Mouse (Mus musculus): ENCODE data around the gene Slc15a2. TPM values are rescaled to one million over a fixed set of nuclear protein-coding genes. Genes with fewer than 3 reads are reported as not detected.

The Slc15a2 gene
- polyA plus RNA-seq, 1 experiment from 2014 or later = 49.4 TPM

DNA sequence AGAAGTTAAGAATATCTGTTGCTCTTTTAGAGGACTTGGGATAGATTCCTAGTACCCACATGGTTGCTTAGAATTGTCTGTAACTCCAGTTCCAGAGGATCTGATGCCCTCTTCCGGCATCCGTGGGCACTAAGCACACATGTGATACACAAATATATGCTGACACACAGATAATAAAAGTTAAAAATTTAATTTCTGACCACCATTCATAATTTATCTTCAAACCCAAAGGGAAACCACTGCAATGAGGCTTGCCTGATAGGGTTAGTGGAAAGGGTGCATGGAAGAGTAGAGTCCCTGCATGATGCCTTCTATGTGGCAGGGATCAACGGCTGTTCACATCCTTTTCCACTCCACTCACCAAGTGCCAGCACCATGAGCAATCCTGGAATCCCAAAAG, 13.1 kb downstream of the Slc15a2 start:
- Histone ChIP-seq H3K27me3 (ENCODE audit: control insufficient read depth, insufficient read depth, low read depth, low read length) (no peaks in the 10 kb centered on the region), H3K36me3 (ENCODE audit: control insufficient read depth, insufficient read depth, low read length) (no peaks in the 10 kb centered on the region), H3K9ac (ENCODE audit: low read length) (no peak overlapping the region), H3K9me3 (ENCODE audit: control insufficient read depth, low read length) (no peaks in the 10 kb centered on the region), H3K4me2 (ENCODE audit: low read depth, low read length) (no peak overlapping the region), H3K4me3 (ENCODE audit: low read length) (no peak overlapping the region), H3K4me1 (replicated peaks; ENCODE audit: control insufficient read depth, insufficient read depth, low read length) (no peaks in the 10 kb centered on the region; the same call in 1 of the 2 replicates), H3K27ac (ENCODE audit: low read length) (peak overlapping the region; percentile 72)
- 89% methylated on average over 3 of the region's 3 CpGs for WGBS
- ATAC-seq (ENCODE audit: low read depth) = no peak

DNA sequence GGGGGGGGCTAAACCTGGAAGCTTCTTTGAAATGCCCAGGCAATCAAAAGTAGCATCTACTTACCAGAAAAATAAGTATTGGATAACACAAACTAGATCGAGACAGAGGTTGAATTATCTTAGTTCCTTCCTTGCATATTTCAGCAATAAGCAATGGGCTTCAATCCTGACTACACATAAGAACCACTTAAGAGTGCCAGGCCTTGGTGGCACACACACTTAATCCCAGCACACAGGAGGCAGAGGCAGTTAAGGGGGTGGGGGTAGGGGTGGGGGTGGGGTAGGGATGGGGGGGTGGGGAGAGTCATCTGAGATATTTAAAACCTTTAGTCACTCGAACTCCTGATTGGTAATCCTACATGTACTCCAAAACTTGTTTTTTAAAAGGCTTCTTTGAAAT, 13.5 kb downstream of the Slc15a2 start:
- Histone ChIP-seq H3K27ac (ENCODE audit: low read length) (peak overlapping the region; percentile 72), H3K4me3 (ENCODE audit: low read length) (no peak overlapping the region), H3K4me2 (ENCODE audit: low read depth, low read length) (no peak overlapping the region), H3K36me3 (ENCODE audit: control insufficient read depth, insufficient read depth, low read length) (no peaks in the 10 kb centered on the region), H3K9me3 (ENCODE audit: control insufficient read depth, low read length) (no peaks in the 10 kb centered on the region), H3K4me1 (replicated peaks; ENCODE audit: control insufficient read depth, insufficient read depth, low read length) (no peaks in the 10 kb centered on the region; the same call in 1 of the 2 replicates), H3K9ac (ENCODE audit: low read length) (no peak overlapping the region), H3K27me3 (ENCODE audit: control insufficient read depth, insufficient read depth, low read depth, low read length) (no peaks in the 10 kb centered on the region)
- peak; percentile 73 for ATAC-seq (ENCODE audit: low read depth)
- 48% methylated on average over 2 of the region's 2 CpGs for WGBS

GRCm38 (mm10) chr16:36770830-36771229, 13.9 kb downstream of the Slc15a2 start:
- Histone ChIP-seq H3K9ac (ENCODE audit: low read length) (no peak overlapping the region), H3K27me3 (ENCODE audit: control insufficient read depth, insufficient read depth, low read depth, low read length) (no peaks in the 10 kb centered on the region), H3K36me3 (ENCODE audit: control insufficient read depth, insufficient read depth, low read length) (no peaks in the 10 kb centered on the region), H3K27ac (ENCODE audit: low read length) (peak overlapping the region; percentile 72), H3K9me3 (ENCODE audit: control insufficient read depth, low read length) (no peaks in the 10 kb centered on the region), H3K4me1 (replicated peaks; ENCODE audit: control insufficient read depth, insufficient read depth, low read length) (no peaks in the 10 kb centered on the region; the same call in 1 of the 2 replicates), H3K4me2 (ENCODE audit: low read depth, low read length) (no peak overlapping the region), H3K4me3 (ENCODE audit: low read length) (no peak overlapping the region)
- WGBS = 48% methylated on average over 4 of the region's 4 CpGs
- ATAC-seq (ENCODE audit: low read depth) = peak; percentile 93

GRCm38 (mm10) chr16:36770191-36770771, 14.5 kb downstream of the Slc15a2 start:
- Histone ChIP-seq H3K9me3 (ENCODE audit: control insufficient read depth, low read length) (no peaks in the 10 kb centered on the region), H3K27ac (ENCODE audit: low read length) (peak overlapping the region; percentile 72), H3K4me3 (ENCODE audit: low read length) (no peak overlapping the region), H3K36me3 (ENCODE audit: control insufficient read depth, insufficient read depth, low read length) (no peaks in the 10 kb centered on the region), H3K27me3 (ENCODE audit: control insufficient read depth, insufficient read depth, low read depth, low read length) (no peaks in the 10 kb centered on the region), H3K9ac (ENCODE audit: low read length) (no peak overlapping the region), H3K4me2 (ENCODE audit: low read depth, low read length) (no peak overlapping the region), H3K4me1 (replicated peaks; ENCODE audit: control insufficient read depth, insufficient read depth, low read length) (no peaks in the 10 kb centered on the region; the same call in 1 of the 2 replicates)
- 66% methylated on average over 8 of the region's 13 CpGs for WGBS
- 0 out of 2 replicates have a peak, but pooled peaks have one; percentile 24 for ATAC-seq (ENCODE audit: low read depth)

- ATAC-seq (ENCODE audit: low read depth) = no peak
- Histone ChIP-seq H3K9me3 (ENCODE audit: control insufficient read depth, low read length) (no peaks in the 10 kb centered on the region), H3K27me3 (ENCODE audit: control insufficient read depth, insufficient read depth, low read depth, low read length) (no peaks in the 10 kb centered on the region), H3K4me1 (replicated peaks; ENCODE audit: control insufficient read depth, insufficient read depth, low read length) (no peaks in the 10 kb centered on the region), H3K27ac (ENCODE audit: low read length) (no peak overlapping the region), H3K9ac (ENCODE audit: low read length) (no peak overlapping the region), H3K36me3 (ENCODE audit: control insufficient read depth, insufficient read depth, low read length) (peaks cover 7% of the 10 kb centered on the region), H3K4me3 (ENCODE audit: low read length) (no peak overlapping the region), H3K4me2 (ENCODE audit: low read depth, low read length) (no peak overlapping the region)
- 87% methylated on average over 3 of the region's 3 CpGs for WGBS
These were observed 32.8 kb downstream of the Slc15a2 start for GRCm38 (mm10) chr16:36751979-36752378.

GRCm38 (mm10) chr16:36747767-36748166, 37.0 kb downstream of the Slc15a2 start:
- H3K4me1 ChIP-seq (replicated peaks; ENCODE audit: control insufficient read depth, insufficient read depth, low read length) = no peaks in the 10 kb centered on the region
- no peak for ATAC-seq (ENCODE audit: low read depth)
- WGBS = 48% methylated on average over 2 of the region's 2 CpGs
- H3K9me3 ChIP-seq (ENCODE audit: control insufficient read depth, low read length) = no peaks in the 10 kb centered on the region
- H3K4me3 ChIP-seq (ENCODE audit: low read length) = no peak overlapping the region
- H3K27ac ChIP-seq (ENCODE audit: low read length) = no peak overlapping the region
- no peaks in the 10 kb centered on the region for H3K36me3 ChIP-seq (ENCODE audit: control insufficient read depth, insufficient read depth, low read length)
- no peak overlapping the region for H3K4me2 ChIP-seq (ENCODE audit: low read depth, low read length)
- no peaks in the 10 kb centered on the region for H3K27me3 ChIP-seq (ENCODE audit: control insufficient read depth, insufficient read depth, low read depth, low read length)
- no peak overlapping the region for H3K9ac ChIP-seq (ENCODE audit: low read length)

- no peaks in the 10 kb centered on the region for H3K9me3 ChIP-seq (ENCODE audit: control insufficient read depth, low read length)
- no peaks in the 10 kb centered on the region for H3K36me3 ChIP-seq (ENCODE audit: control insufficient read depth, insufficient read depth, low read length)
- H3K27me3 ChIP-seq (ENCODE audit: control insufficient read depth, insufficient read depth, low read depth, low read length) = no peaks in the 10 kb centered on the region
- 0 out of 2 replicates have a peak, but pooled peaks have one; percentile 51 for ATAC-seq (ENCODE audit: low read depth)
- H3K27ac ChIP-seq (ENCODE audit: low read length) = peak overlapping the region; percentile 55; the same call in 1 of the 2 replicates
- H3K4me2 ChIP-seq (ENCODE audit: low read depth, low read length) = no peak overlapping the region
- WGBS = 55% methylated on average over 4 of the region's 4 CpGs
- H3K4me3 ChIP-seq (ENCODE audit: low read length) = no peak overlapping the region
- no peak overlapping the region for H3K9ac ChIP-seq (ENCODE audit: low read length)
- H3K4me1 ChIP-seq (replicated peaks; ENCODE audit: control insufficient read depth, insufficient read depth, low read length) = no peaks in the 10 kb centered on the region
These were observed 37.7 kb downstream of the Slc15a2 start for GRCm38 (mm10) chr16:36747068-36747467.

DNA sequence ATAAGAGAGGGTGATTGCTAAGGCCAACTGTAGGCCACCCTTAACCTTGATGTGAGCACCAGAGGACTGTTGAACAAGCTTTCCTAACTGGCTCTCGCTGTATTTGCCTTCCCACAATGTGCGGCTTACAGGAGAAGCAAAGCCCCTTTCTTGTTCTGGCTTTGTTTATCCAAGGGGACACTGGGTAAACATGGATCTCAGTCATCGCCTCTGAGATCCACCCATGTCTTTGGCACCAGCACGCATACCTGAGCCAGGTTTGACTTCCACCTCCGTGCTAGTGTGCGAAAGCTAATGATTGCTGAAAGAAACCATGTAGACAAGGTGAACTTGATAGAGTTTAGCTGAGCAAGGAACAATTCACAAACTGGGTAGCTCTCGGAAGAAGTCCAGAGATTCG, 41.2 kb downstream of the Slc15a2 start:
- Histone ChIP-seq H3K27ac (ENCODE audit: low read length) (peak overlapping the region; percentile 3; the same call in 1 of the 2 replicates), H3K4me3 (ENCODE audit: low read length) (no peak overlapping the region)

DNA sequence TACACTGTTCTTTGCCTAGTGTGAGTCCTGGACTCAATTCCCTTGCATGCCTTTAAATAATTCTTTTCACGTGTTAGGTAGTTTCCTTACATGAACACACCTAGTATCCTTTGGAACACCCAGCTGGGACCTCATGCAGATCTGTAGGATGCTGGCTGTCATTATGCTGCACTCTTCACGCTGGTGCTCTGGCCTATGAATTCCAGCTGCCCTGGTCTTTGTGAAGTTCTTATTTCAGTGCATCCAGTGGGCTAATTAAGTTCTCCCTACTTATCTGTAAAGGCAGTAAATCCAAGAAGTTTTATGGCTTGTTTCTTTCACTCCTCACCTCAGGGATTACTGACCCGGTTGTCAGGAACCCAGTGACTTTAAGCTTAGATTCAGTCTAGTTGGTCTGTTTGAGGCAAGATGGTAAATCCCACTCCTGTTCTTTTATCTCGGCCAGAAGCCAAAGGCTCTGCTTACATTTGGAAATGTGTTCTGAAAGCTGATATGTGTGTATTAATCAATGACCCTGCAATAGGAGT, 45.3 kb downstream of the Slc15a2 start:
- WGBS = 36% methylated on average over 4 of the region's 4 CpGs
- no peaks in the 10 kb centered on the region for H3K9me3 ChIP-seq (ENCODE audit: control insufficient read depth, low read length)
- H3K27ac ChIP-seq (ENCODE audit: low read length) = no peak overlapping the region
- no peaks in the 10 kb centered on the region for H3K4me1 ChIP-seq (replicated peaks; ENCODE audit: control insufficient read depth, insufficient read depth, low read length)
- H3K4me2 ChIP-seq (ENCODE audit: low read depth, low read length) = no peak overlapping the region
- H3K27me3 ChIP-seq (ENCODE audit: control insufficient read depth, insufficient read depth, low read depth, low read length) = no peaks in the 10 kb centered on the region
- no peak for ATAC-seq (ENCODE audit: low read depth)
- no peak overlapping the region for H3K4me3 ChIP-seq (ENCODE audit: low read length)
- H3K36me3 ChIP-seq (ENCODE audit: control insufficient read depth, insufficient read depth, low read length) = no peaks in the 10 kb centered on the region
- no peak overlapping the region for H3K9ac ChIP-seq (ENCODE audit: low read length)

More for the DNA sequence above, 41.2 kb downstream of the Slc15a2 start:
- WGBS = 52% methylated on average over 8 of the region's 8 CpGs
- Histone ChIP-seq H3K9me3 (ENCODE audit: control insufficient read depth, low read length) (no peaks in the 10 kb centered on the region), H3K36me3 (ENCODE audit: control insufficient read depth, insufficient read depth, low read length) (no peaks in the 10 kb centered on the region), H3K9ac (ENCODE audit: low read length) (no peak overlapping the region), H3K27me3 (ENCODE audit: control insufficient read depth, insufficient read depth, low read depth, low read length) (no peaks in the 10 kb centered on the region), H3K4me1 (replicated peaks; ENCODE audit: control insufficient read depth, insufficient read depth, low read length) (no peaks in the 10 kb centered on the region), H3K4me2 (ENCODE audit: low read depth, low read length) (no peak overlapping the region)
- peak; percentile 56; the same call in 1 of the 2 replicates for ATAC-seq (ENCODE audit: low read depth)

Data from lung, embryonic 16.5 days (tissue).